29 mouse cellular contexts compared by ENCODE assay signal in the genomic region with DNA sequence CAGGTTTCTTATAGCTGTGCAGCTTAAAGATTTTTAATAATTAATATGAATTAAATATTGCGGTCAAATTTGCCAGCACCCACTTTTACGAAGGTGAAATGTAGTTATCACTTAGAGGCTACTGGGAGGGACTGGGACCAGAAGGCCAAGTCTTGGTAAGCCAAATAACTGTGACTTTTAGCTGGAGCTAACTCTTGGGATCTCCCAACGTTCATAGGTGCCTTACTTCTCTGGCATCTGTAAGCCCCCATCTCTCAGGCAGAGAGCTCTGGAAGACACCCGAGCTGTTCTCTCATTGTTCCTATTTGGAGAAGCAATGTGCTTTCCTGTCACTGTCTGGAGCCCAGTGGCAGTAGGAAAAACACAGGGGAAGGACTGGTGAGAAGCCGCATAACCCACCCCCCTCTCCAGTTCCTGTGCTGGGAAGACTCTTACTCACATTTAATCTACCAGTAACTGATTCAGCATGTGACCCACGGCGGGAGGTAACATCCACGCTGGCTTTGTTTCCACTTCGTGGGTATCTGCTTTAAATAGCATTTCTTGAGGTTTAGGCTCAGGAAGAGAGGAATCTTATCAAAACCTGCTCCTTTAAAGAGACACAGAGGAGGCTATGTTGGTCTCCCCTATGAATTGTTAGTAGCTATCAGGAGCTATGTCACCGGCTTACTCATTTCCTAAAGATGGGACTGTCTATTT. TPM values are rescaled to one million over a fixed set of nuclear protein-coding genes. Genes with fewer than 3 reads are reported as not detected.
DNase-seq lines count a peak whose midpoint lies in the region; ATAC-seq and TF ChIP-seq lines count a peak whose summit lies in the region.
"Had no signal": no experiment of that assay in that cellular context is flagged by ENCODE, and none has a peak within 500 bp of the region (broad histone marks: within the 10 kb centered on the region; RNA-seq: fewer than 3 reads in every experiment).

No protein-coding gene starts in this region.

- H3K27ac ChIP-seq in heart, postnatal 0 days (ENCODE audit: low read depth): 0 out of 2 replicates have a peak overlapping the region, but pooled peaks have one; percentile 7
- no peak overlapping the region for H3K27ac ChIP-seq in neural tube, embryonic 11.5 days (ENCODE audit: low read depth, low read length)
- H3K27ac ChIP-seq: embryonic facial prominence, embryonic 10.5 days; forebrain, embryonic 10.5 days; hindbrain, embryonic 13.5 days; kidney, postnatal 0 days; limb, embryonic 10.5 days; macrophage; midbrain, embryonic 15.5 days had no signal

- no peak overlapping the region for H3K9ac ChIP-seq in heart, postnatal 0 days (replicated peaks; ENCODE audit: low read depth, low read length)
- H3K9ac ChIP-seq in neural tube, embryonic 11.5 days (ENCODE audit: low read length): no peak overlapping the region
- H3K9ac ChIP-seq: hindbrain, embryonic 13.5 days; midbrain, embryonic 15.5 days had no signal

- TF ChIP-seq POLR2A in myocyte (IDR thresholded peaks at IDR 0.05; ENCODE audit: insufficient read length, low read depth): no peak

- intact Hi-C loops in heart, postnatal 25 days (cut with DNase I): no loop called here
- intact Hi-C loops in heart, postnatal 36 days (cut with DNase I): no loop called here

- no peak overlapping the region for H3ac ChIP-seq in myocyte (ENCODE audit: control insufficient read depth, insufficient read length)

- no peaks in the 10 kb centered on the region for H3K9me3 ChIP-seq in heart, postnatal 0 days (replicated peaks; ENCODE audit: control insufficient read depth, low read length)
- H3K9me3 ChIP-seq in neural tube, embryonic 11.5 days (ENCODE audit: control insufficient read depth, low read length): no peaks in the 10 kb centered on the region
- H3K9me3 ChIP-seq: embryonic facial prominence, embryonic 10.5 days; forebrain, embryonic 10.5 days; G1E; hindbrain, embryonic 13.5 days; limb, embryonic 10.5 days; midbrain, embryonic 15.5 days had no signal

- H3K27me3 ChIP-seq in heart, postnatal 0 days (ENCODE audit: control insufficient read depth, insufficient read depth, low read length): no peaks in the 10 kb centered on the region
- H3K27me3 ChIP-seq in neural tube, embryonic 11.5 days (ENCODE audit: control insufficient read depth, insufficient read depth, low read length): no peaks in the 10 kb centered on the region
- H3K27me3 ChIP-seq in myocyte (ENCODE audit: control insufficient read depth, insufficient read depth, insufficient read length): no peaks in the 10 kb centered on the region
- H3K27me3 ChIP-seq: CH12.LX; hindbrain, embryonic 13.5 days; midbrain, embryonic 15.5 days had no signal

- peak; percentile 71 for DNase-seq in heart, adult 11 months
- no peak for DNase-seq in heart, postnatal 25 days (ENCODE audit: low spot score)
- peak; percentile 18 for DNase-seq in heart, postnatal 0 days (ENCODE audit: low spot score)
- DNase-seq in heart, postnatal 36 days: no peak
- peak; percentile 17 for DNase-seq in neural tube, embryonic 11.5 days (ENCODE audit: low spot score)
- DNase-seq in neural tube, embryonic 10.5 days (ENCODE audit: extremely low spot score, low spot score): no peak
- no peak for DNase-seq in layer of hippocampus, adult 9-11 months
- DNase-seq: adrenal gland, postnatal 10 days; cerebellum, adult 8-10 months; cerebellum, postnatal 36 days; gastrocnemius, postnatal 25 days; kidney, adult 2 months; liver; thymus, adult 2 months; thymus, postnatal 4 days had no signal

- no peak for TF ChIP-seq CTCF in heart, postnatal 0 days (IDR thresholded peaks at IDR 0.05; ENCODE audit: low read depth)

- peaks cover 18% of the 10 kb centered on the region for H3K4me1 ChIP-seq in heart, postnatal 0 days (ENCODE audit: control insufficient read depth, insufficient read depth)
- H3K4me1 ChIP-seq in neural tube, embryonic 11.5 days (ENCODE audit: control insufficient read depth, insufficient read depth, low read length): no peaks in the 10 kb centered on the region
- H3K4me1 ChIP-seq: hindbrain, embryonic 13.5 days; midbrain, embryonic 15.5 days had no signal

- 35% methylated on average over 10 of the region's 10 CpGs for WGBS in heart, postnatal 0 days
- WGBS in neural tube, embryonic 11.5 days: 66% methylated on average over 10 of the region's 10 CpGs

- H3K4me3 ChIP-seq in heart, postnatal 0 days (ENCODE audit: low read depth, low read length): no peak overlapping the region
- H3K4me3 ChIP-seq in neural tube, embryonic 11.5 days (ENCODE audit: low read depth, low read length): no peak overlapping the region
- no peak overlapping the region for H3K4me3 ChIP-seq in myocyte
- H3K4me3 ChIP-seq: embryonic facial prominence, embryonic 10.5 days; forebrain, embryonic 10.5 days; hindbrain, embryonic 13.5 days; limb, embryonic 10.5 days; midbrain, embryonic 15.5 days had no signal

- no peak for TF ChIP-seq EP300 in heart, postnatal 0 days (IDR thresholded peaks at IDR 0.05; ENCODE audit: low read depth)

- ATAC-seq in heart, postnatal 0 days (ENCODE audit: insufficient read depth, low read depth): peak; percentile 46
- ATAC-seq in neural tube, embryonic 11.5 days (ENCODE audit: insufficient read depth, low FRiP score, low TSS enrichment): no peak
- ATAC-seq: inflammation-experienced regulatory T-cells, adult 6 months; lung, postnatal 0 days; midbrain, embryonic 15.5 days had no signal

- no peaks in the 10 kb centered on the region for H3K79me2 ChIP-seq in myocyte (ENCODE audit: control insufficient read depth, insufficient read depth)

- H3K36me3 ChIP-seq in heart, postnatal 0 days (replicated peaks; ENCODE audit: control insufficient read depth, insufficient read depth, low read length): no peaks in the 10 kb centered on the region
- H3K36me3 ChIP-seq in neural tube, embryonic 11.5 days (ENCODE audit: control insufficient read depth, insufficient read depth, low read length): no peaks in the 10 kb centered on the region
- H3K36me3 ChIP-seq in myocyte (ENCODE audit: control insufficient read depth, insufficient read depth): no peaks in the 10 kb centered on the region
- H3K36me3 ChIP-seq: embryonic facial prominence, embryonic 10.5 days; forebrain, embryonic 10.5 days; G1E; hindbrain, embryonic 13.5 days; limb, embryonic 10.5 days; midbrain, embryonic 15.5 days had no signal

- no peak overlapping the region for H3K4me2 ChIP-seq in heart, postnatal 0 days (ENCODE audit: low read depth, low read length)
- H3K4me2 ChIP-seq in neural tube, embryonic 11.5 days (ENCODE audit: low read depth): no peak overlapping the region
- H3K4me2 ChIP-seq in myocyte (ENCODE audit: low read depth): no peak overlapping the region
- H3K4me2 ChIP-seq: hindbrain, embryonic 13.5 days; midbrain, embryonic 15.5 days had no signal

TF ChIP-seq in myocyte, 11 proteins besides CTCF, POLR2A, EP300 and RAD21:
- TF ChIP-seq MYOG (IDR thresholded peaks at IDR 0.05; ENCODE audit: control insufficient read depth in 1 of 3, insufficient read depth in 1 of 3, insufficient read length in 2 of 3, low read depth in 2 of 3) (no peak), MYOD1 (IDR thresholded peaks at IDR 0.05; ENCODE audit: control insufficient read depth in 1 of 3, insufficient read length in 2 of 3, low read depth in 2 of 3) (no peak), MAX (IDR thresholded peaks at IDR 0.05; ENCODE audit: low read depth) (no peak), SRF (IDR thresholded peaks at IDR 0.05; ENCODE audit: control insufficient read depth, insufficient read length, low read depth) (no peak), USF1 (IDR thresholded peaks at IDR 0.05; ENCODE audit: low read depth) (peak; percentile 50)

RNA-seq across cellular contexts. Expression of a gene that starts 14.7 kb away (rescaled TPM):
- under 1 TPM; 0.60 to 0.84 TPM for total RNA-seq in heart, postnatal 25 days (2021)
- total RNA-seq in heart, postnatal 0 days (2014; rRNA removed; ENCODE audit: low replicate concordance): 0.04 TPM in 1 of 2 replicates, not detected in the other
- polyA plus RNA-seq in heart, postnatal 0 days (2015; fragmentation: Nextera tagmentation; extraction: Ambion mirVana): 0.82 and 0.88 TPM in 2 replicates
- total RNA-seq in heart, postnatal 36 days (2021): under 1 TPM; 0.54 to 0.94 TPM
- polyA plus RNA-seq in neural tube, embryonic 11.5 days (2014; fragmentation: Nextera tagmentation; extraction: Ambion mirVana): 0.57 and 0.76 TPM in 2 replicates
- 0.07 TPM for polyA plus RNA-seq in myocyte (2012; fragmentation: generic; extraction: Trizol)

RNA-seq across cellular contexts. Expression of a gene that starts 41.4 kb away (rescaled TPM):
- total RNA-seq in heart, postnatal 25 days (2021): 10 to 100 TPM; 43.5 to 44.9 TPM
- 54.8 and 63.0 TPM in 2 replicates for total RNA-seq in heart, postnatal 0 days (2014; rRNA removed; ENCODE audit: low replicate concordance)
- polyA plus RNA-seq in heart, postnatal 0 days (2015; fragmentation: Nextera tagmentation; extraction: Ambion mirVana): 57.5 and 63.1 TPM in 2 replicates
- 10 to 100 TPM; 46.9 to 48.5 TPM for total RNA-seq in heart, postnatal 36 days (2021)
- 131 and 132 TPM in 2 replicates for polyA plus RNA-seq in neural tube, embryonic 11.5 days (2014; fragmentation: Nextera tagmentation; extraction: Ambion mirVana)
- polyA plus RNA-seq in myocyte (2012; fragmentation: generic; extraction: Trizol): 48.8 TPM

RNA-seq across cellular contexts. Expression of a gene that starts 42.1 kb away (rescaled TPM):
- total RNA-seq in heart, postnatal 25 days (2021): 1,000 to 10,000 TPM; 1,206 to 1,242 TPM
- 751 and 784 TPM in 2 replicates for total RNA-seq in heart, postnatal 0 days (2014; rRNA removed; ENCODE audit: low replicate concordance)
- 1,577 and 1,647 TPM in 2 replicates for polyA plus RNA-seq in heart, postnatal 0 days (2015; fragmentation: Nextera tagmentation; extraction: Ambion mirVana)
- total RNA-seq in heart, postnatal 36 days (2021): 1,000 to 10,000 TPM; 1,203 to 1,219 TPM
- polyA plus RNA-seq in neural tube, embryonic 11.5 days (2014; fragmentation: Nextera tagmentation; extraction: Ambion mirVana): 548 and 549 TPM in 2 replicates
- 329 TPM for polyA plus RNA-seq in myocyte (2012; fragmentation: generic; extraction: Trizol)

RNA-seq across cellular contexts. Expression of a gene that starts 47.1 kb away (rescaled TPM):
- not detected for total RNA-seq in heart, postnatal 25 days (2021)
- not detected in 2 replicates for total RNA-seq in heart, postnatal 0 days (2014; rRNA removed; ENCODE audit: low replicate concordance)
- 0.33 and 0.44 TPM in 2 replicates for polyA plus RNA-seq in heart, postnatal 0 days (2015; fragmentation: Nextera tagmentation; extraction: Ambion mirVana)
- under 1 TPM in 1 of 2 experiments, not detected in 1; 0.49 TPM for total RNA-seq in heart, postnatal 36 days (2021)
- polyA plus RNA-seq in neural tube, embryonic 11.5 days (2014; fragmentation: Nextera tagmentation; extraction: Ambion mirVana): not detected in 2 replicates
- polyA plus RNA-seq in myocyte (2012; fragmentation: generic; extraction: Trizol): 0.48 TPM
- total RNA-seq: gastrocnemius, postnatal 25 days; neutrophil, adult 5-6 weeks had no signal
- polyA plus RNA-seq: embryonic facial prominence, embryonic 10.5 days; forebrain, embryonic 10.5 days; hindbrain, embryonic 13.5 days; inflammation-experienced regulatory T-cells, adult 6 months; limb, embryonic 10.5 days; liver, embryonic 16.5 days; midbrain, embryonic 15.5 days had no signal

RNA-seq across cellular contexts. Expression of a gene that starts 47.1 kb away (rescaled TPM):
- total RNA-seq in heart, postnatal 25 days (2021): under 1 TPM; 0.21 to 0.25 TPM
- not detected in 2 replicates for total RNA-seq in heart, postnatal 0 days (2014; rRNA removed; ENCODE audit: low replicate concordance)
- polyA plus RNA-seq in heart, postnatal 0 days (2015; fragmentation: Nextera tagmentation; extraction: Ambion mirVana): 0.14 and 0.21 TPM in 2 replicates
- under 1 TPM in 1 of 2 experiments, not detected in 1; 0.22 TPM for total RNA-seq in heart, postnatal 36 days (2021)
- polyA plus RNA-seq in neural tube, embryonic 11.5 days (2014; fragmentation: Nextera tagmentation; extraction: Ambion mirVana): 0.19 and 0.31 TPM in 2 replicates
- polyA plus RNA-seq in myocyte (2012; fragmentation: generic; extraction: Trizol): not detected
- polyA plus RNA-seq: embryonic facial prominence, embryonic 10.5 days; G1E had no signal

Comparison
In these comparisons a context has a peak if more than half of its experiments do, and no peak if none do; other contexts are left out.
1. DNase-seq: peak in heart, adult 11 months (single experiment), heart, postnatal 0 days (single experiment) and neural tube, embryonic 11.5 days (single experiment); none in heart, postnatal 25 days (single experiment), heart, postnatal 36 days (0 of 2), neural tube, embryonic 10.5 days (single experiment) and layer of hippocampus, adult 9-11 months (single experiment).